Mouse (Mus musculus) adrenal gland, adult 8-10 months (tissue): ENCODE data around the gene Prorsd1. TPM values are rescaled to one million over a fixed set of nuclear protein-coding genes. Genes with fewer than 3 reads are reported as not detected.

Source experiments
- DNase-seq: peaks from one replicate; pipeline ENCODE4 v3.0.0; 2022
- total RNA-seq, 4 experiments: library from RNA; stranded (reverse); gene quantifications; 2 replicates each; pipeline ENCODE4 v1.2.4; 2022

Gene Prorsd1
- total RNA-seq, 4 experiments from 2014 or later: 25.6 to 32.1 (median 29.9) TPM

- no peak for DNase-seq
Observed at GRCm38 (mm10) chr11:29503948-29504893, 10.6 kb downstream of the Prorsd1 start.

DNA sequence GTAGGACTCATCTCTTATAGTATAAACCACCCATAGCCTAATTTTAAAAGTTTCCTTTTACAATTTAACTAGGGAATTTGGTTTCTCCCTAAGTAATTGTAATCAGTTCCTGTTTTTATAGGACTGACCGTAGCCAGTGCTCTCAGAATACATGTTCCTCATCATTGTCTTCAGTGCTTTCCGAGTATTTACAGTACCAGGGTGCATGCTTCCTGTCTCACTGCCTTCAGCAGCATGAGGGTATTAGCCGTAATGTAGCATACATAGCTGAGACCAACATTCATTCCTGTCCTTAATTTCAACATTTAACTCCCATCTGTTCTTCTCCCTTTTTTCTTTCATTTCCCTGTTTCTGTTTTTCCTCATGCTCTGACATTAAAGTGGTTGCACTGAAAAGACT is 17.9 kb downstream of the Prorsd1 start:
- DNase-seq: no peak

GRCm38 (mm10) chr11:29493135-29493534 is 21.7 kb downstream of the Prorsd1 start:
- DNase-seq: no peak

- DNase-seq: no peak
Observed at GRCm38 (mm10) chr11:29474676-29475075, 40.2 kb downstream of the Prorsd1 start.

Other genes with a start within 250 kb of the Prorsd1 start
- gene Ccdc88a, start 141.4 kb downstream of the Prorsd1 start, total RNA-seq: 10 to 100 TPM; 10.8 to 17.4 (median 13.8) TPM
- 10 to 100 TPM; 37.4 to 44.0 (median 39.4) TPM for gene Mtif2, start 11.4 kb upstream of the Prorsd1 start, total RNA-seq
- under 1 TPM; 0.18 to 0.51 (median 0.21) TPM for gene Clhc1, start 32.9 kb upstream of the Prorsd1 start, total RNA-seq
- gene Rps27a, start 33.1 kb upstream of the Prorsd1 start, total RNA-seq: 100 to 1,000 TPM; 772 to 918 (median 868) TPM
- 100 to 1,000 TPM; 226 to 575 (median 412) TPM for gene Rtn4, start 177.9 kb upstream of the Prorsd1 start, total RNA-seq